Mouse (Mus musculus): ENCODE measurements around the gene Ubald1.

GRCm38 (mm10) chr16:4875198-4876032, 4.7 kb downstream of the Ubald1 start:
- TF ChIP-seq CTCF (conservative IDR thresholded peaks at IDR 0.05 in 1 of 2, IDR thresholded peaks at IDR 0.05 in 1 of 2; ENCODE audit: low read depth in 2 of 2, low read length in 2 of 2): no peak
- TF ChIP-seq JUND (conservative IDR thresholded peaks at IDR 0.05; ENCODE audit: low read depth, low read length): no peak
- no peak for TF ChIP-seq ZC3H11A (IDR thresholded peaks at IDR 0.05; ENCODE audit: low read depth, low read length)
- no peak for TF ChIP-seq MAFK (IDR thresholded peaks at IDR 0.05; ENCODE audit: insufficient replicate concordance, low read length)
- TF ChIP-seq CHD1 (IDR thresholded peaks at IDR 0.05; ENCODE audit: low read depth, low read length): no peak
- no peak for TF ChIP-seq NELFE (IDR thresholded peaks at IDR 0.05; ENCODE audit: low read depth, low read length)
- no peak for TF ChIP-seq MXI1 (IDR thresholded peaks at IDR 0.05; ENCODE audit: low read depth, low read length)
- TF ChIP-seq POLR2A (IDR thresholded peaks at IDR 0.05; ENCODE audit: low read depth, low read length): no peak
- no peak for TF ChIP-seq SIN3A (IDR thresholded peaks at IDR 0.05; ENCODE audit: low read length)
- no peak for TF ChIP-seq ZMIZ1 (IDR thresholded peaks at IDR 0.05; ENCODE audit: low read depth, low read length)
- no peak for TF ChIP-seq HCFC1 (IDR thresholded peaks at IDR 0.05; ENCODE audit: low read depth, low read length)
- TF ChIP-seq CHD2 (IDR thresholded peaks at IDR 0.05; ENCODE audit: low read length): no peak
- no peak for TF ChIP-seq NRF1 (IDR thresholded peaks at IDR 0.05; ENCODE audit: low read depth, low read length)
- no peak for TF ChIP-seq TCF12 (IDR thresholded peaks at IDR 0.05; ENCODE audit: low read depth, low read length)
